Mouse (Mus musculus) heart, postnatal 36 days (tissue): ENCODE data around the gene Mrpl11. TPM values are rescaled to one million over a fixed set of nuclear protein-coding genes. Genes with fewer than 3 reads are reported as not detected.
"Not testable (repeated sequence)": the region's sequence is repeated elsewhere in the genome, so short reads cannot be mapped to it uniquely, and the experiment has no call there.

Experiments used
- DNase-seq, 2 experiments: peaks; one replicate each; pipeline ENCODE4 v3.0.0; 2021 to 2022
- intact Hi-C: fragments of 180-260 bp; cut with DNase I; formaldehyde crosslinking; loops from one replicate; pipeline ENCODE4 v1.15.1; 2025
- total RNA-seq, 2 experiments: library from RNA; stranded (reverse); gene quantifications; 2 replicates each; pipeline ENCODE4 v1.2.3; 2021

The Mrpl11 gene
- 10 to 100 TPM; 69.1 to 69.9 TPM for total RNA-seq

GRCm38 (mm10) chr19:4961928-4962601 is at the start of gene Mrpl11:
Mrpl11 (plus strand) TSS chr19:4962147.
- intact Hi-C loops, result loop anchor here (1.0 to 5.0 kb wide), 3 partner anchors 35 to 207 kb away; partner anchors contain the start of genes Gm21992 and Rbm14
- peak; percentile 87 to 90 for DNase-seq

GRCm38 (mm10) chr19:4915924-4916603 is 45.9 kb upstream of the Mrpl11 start:
- intact Hi-C loops, result no loop called here
- DNase-seq, result no peak

- DNase-seq, result no peak
- intact Hi-C loops, result no loop called here
These were observed 45.1 kb upstream of the Mrpl11 start for GRCm38 (mm10) chr19:4916827-4917226.

GRCm38 (mm10) chr19:4919652-4920051 is 42.3 kb upstream of the Mrpl11 start:
- no peak for DNase-seq
- intact Hi-C loops, result no loop called here

- intact Hi-C loops, result loop anchor here (5.0 kb wide), 2 partner anchors 48 to 88 kb away; partner anchors contain the start of genes Actn3, Ccdc87, Ccs and Zdhhc24
- DNase-seq, result no peak
These were observed 36.7 kb upstream of the Mrpl11 start for GRCm38 (mm10) chr19:4925121-4925860.

- DNase-seq, result peak; percentile 98
- intact Hi-C loops, result loop anchor here (1.0 to 5.0 kb wide), 3 partner anchors 34 to 91 kb away; partner anchors contain the start of genes Actn3, Ccdc87, Ccs and Mrpl11
These were observed 33.9 kb upstream of the Mrpl11 start, which contains the start of gene Dpp3 for GRCm38 (mm10) chr19:4927904-4928531. Dpp3 (minus strand) TSS chr19:4928287.

GRCm38 (mm10) chr19:4928781-4929180 is 33.2 kb upstream of the Mrpl11 start:
- intact Hi-C loops, result loop anchor here (5.0 kb wide), 2 partner anchors 51 to 91 kb away; partner anchors contain the start of genes Actn3, Ccdc87, Ccs and Zdhhc24
- DNase-seq, result peak; percentile 24 to 25

GRCm38 (mm10) chr19:4936896-4937295 is 25.1 kb upstream of the Mrpl11 start:
- no peak for DNase-seq
- intact Hi-C loops, result no loop called here

GRCm38 (mm10) chr19:4937444-4938310 is 24.3 kb upstream of the Mrpl11 start:
- intact Hi-C loops, result no loop called here
- no peak for DNase-seq

GRCm38 (mm10) chr19:4942551-4943252 is 19.2 kb upstream of the Mrpl11 start, which contains the start of gene Peli3:
Peli3 (minus strand) TSS chr19:4943127.
- DNase-seq, result peak; percentile 78 to 79
- intact Hi-C loops, result no loop called here

- intact Hi-C loops, result no loop called here
- peak in 1 of 2 experiments; percentile 10 for DNase-seq
These were observed 18.7 kb upstream of the Mrpl11 start for GRCm38 (mm10) chr19:4943253-4943588.

- no peak for DNase-seq
- intact Hi-C loops, result no loop called here
These were observed 16.4 kb upstream of the Mrpl11 start for GRCm38 (mm10) chr19:4945540-4945939.

- intact Hi-C loops, DNase-seq: not testable (repeated sequence)
These were observed 13.3 kb upstream of the Mrpl11 start for GRCm38 (mm10) chr19:4948641-4949040.

- DNase-seq, result no peak
- intact Hi-C loops, result loop anchor here (5.0 kb wide), 1 partner anchor 341 kb away; the partner anchor contains the start of gene Rce1
These were observed 6.3 kb downstream of the Mrpl11 start for GRCm38 (mm10) chr19:4968236-4968635.

- DNase-seq, result peak; percentile 32 to 48
- intact Hi-C loops, result loop anchor here (1.0 kb wide), 1 partner anchor 21 kb away; no protein-coding TSS in a partner anchor
These were observed 19.8 kb downstream of the Mrpl11 start for GRCm38 (mm10) chr19:4981767-4982166.

GRCm38 (mm10) chr19:4989013-4989412 is 27.1 kb downstream of the Mrpl11 start:
- intact Hi-C loops, result no loop called here
- peak; percentile 93 to 98 for DNase-seq

- no peak for DNase-seq
- intact Hi-C loops, result loop anchor here (10.0 kb wide), 1 partner anchor 495 kb away; the partner anchor contains the start of gene 2010003K11Rik
These were observed 27.7 kb downstream of the Mrpl11 start for GRCm38 (mm10) chr19:4989434-4990255.

GRCm38 (mm10) chr19:4990256-4990625 is 28.3 kb downstream of the Mrpl11 start, which contains the start of gene Npas4:
Npas4 (minus strand) TSS chr19:4990316.
- intact Hi-C loops, result loop anchor here (10.0 kb wide), 1 partner anchor 495 kb away; the partner anchor contains the start of gene 2010003K11Rik
- no peak for DNase-seq
